Mouse (Mus musculus) embryonic facial prominence, embryonic 11.5 days (tissue): ENCODE data around the gene Abca12. TPM values are rescaled to one million over a fixed set of nuclear protein-coding genes. Genes with fewer than 3 reads are reported as not detected.

Experiments
- ATAC-seq: fragments of 200-750 bp; cut with Nextera tagmentation; replicated peaks from 2 replicates; pipeline ENCODE4 v1.8.0; 2017; ENCODE audit warnings: low read depth; ENCODE audit not compliant: insufficient number of reproducible peaks, low FRiP score, low TSS enrichment
- DNase-seq: peaks from one replicate; pipeline ENCODE4 v3.0.0-alpha.2; 2015; ENCODE audit warnings: low spot score
- H3K27ac ChIP-seq: fragments of 300-500 bp; sonication (generic); replicated peaks from 2 replicates; pipeline ENCODE4 v1.5.1; 2014; ENCODE audit warnings: mild to moderate bottlenecking, low read depth, low read length, control low read depth
- H3K27me3 ChIP-seq: fragments of 300-500 bp; sonication (generic); 2 replicates; pipeline ENCODE4 v1.6.1; 2014; ENCODE audit warnings: mild to moderate bottlenecking, low read length, moderate library complexity, mixed read lengths; ENCODE audit not compliant: control insufficient read depth, insufficient read depth
- H3K36me3 ChIP-seq: fragments of 300-500 bp; sonication (generic); replicated peaks from 2 replicates; pipeline ENCODE4 v1.6.1; 2014; ENCODE audit warnings: low read depth, mild to moderate bottlenecking, low read length, moderate library complexity, mixed read lengths; ENCODE audit not compliant: control insufficient read depth, insufficient read depth
- H3K4me1 ChIP-seq: fragments of 300-500 bp; sonication (generic); 2 replicates; pipeline ENCODE4 v1.6.1; 2014; ENCODE audit warnings: low read length, mixed read lengths; ENCODE audit not compliant: control insufficient read depth, insufficient read depth
- H3K4me2 ChIP-seq: fragments of 300-500 bp; sonication (generic); 2 replicates; pipeline ENCODE4 v1.6.1; 2014; ENCODE audit warnings: low read depth, mild to moderate bottlenecking, control low read depth, low read length, moderate library complexity
- H3K4me3 ChIP-seq: fragments of 300-500 bp; sonication (generic); 2 replicates; pipeline ENCODE4 v1.5.1; 2014; ENCODE audit warnings: low read depth, low read length, control low read depth
- H3K9ac ChIP-seq: fragments of 300-500 bp; sonication (generic); replicated peaks from 2 replicates; pipeline ENCODE4 v1.6.1; 2014; ENCODE audit warnings: mild to moderate bottlenecking, control low read depth, low read length
- H3K9me3 ChIP-seq: fragments of 300-500 bp; sonication (generic); replicated peaks from 2 replicates; pipeline ENCODE4 v1.6.1; 2016; ENCODE audit warnings: mild to moderate bottlenecking, low read length, inconsistent platforms, mixed read lengths; ENCODE audit not compliant: control insufficient read depth
- WGBS: fragments of 180-500 bp; shearing (Covaris S2); extraction: QIAGEN DNeasy Blood & Tissue Kit; methylation state at CpG from one replicate; pipeline ENCODE4 v1.1.7; 2014; 5-methylcytosine and 5-hydroxymethylcytosine counted together
- polyA plus RNA-seq: library from polyadenylated mRNA; unstranded; fragments of >200 nt; fragmentation: Nextera tagmentation; extraction: Ambion mirVana; gene quantifications from 2 replicates; pipeline ENCODE4 v1.2.1, GENCODE M21; 2014

Abca12 gene
- polyA plus RNA-seq, 1 experiment from 2014 or later, result not detected

DNA sequence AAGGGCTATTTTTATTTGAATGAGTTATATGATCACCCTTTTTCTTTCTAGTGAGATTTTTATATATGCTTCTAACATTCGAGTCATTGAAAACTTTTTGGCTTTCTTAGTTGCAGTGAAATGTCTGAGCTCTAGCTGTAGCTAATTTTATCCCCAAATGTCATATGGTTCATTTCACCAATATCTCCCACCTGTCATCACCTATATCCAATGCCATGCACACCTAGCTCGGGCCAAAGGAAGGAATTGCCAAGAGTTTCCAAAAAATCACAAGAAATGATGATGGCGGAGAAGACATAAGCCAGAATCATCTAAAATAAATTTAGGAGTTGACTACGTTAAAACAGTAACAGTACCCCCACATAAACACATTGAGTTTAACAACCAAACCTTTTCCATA lies 102.5 kb downstream of the Abca12 start:
- 85% methylated on average over 4 of the region's 4 CpGs for WGBS
- no peak overlapping the region for H3K4me2 ChIP-seq
- no peaks in the 10 kb centered on the region for H3K4me1 ChIP-seq
- no peaks in the 10 kb centered on the region for H3K27me3 ChIP-seq
- H3K9me3 ChIP-seq, result no peaks in the 10 kb centered on the region
- no peak overlapping the region for H3K9ac ChIP-seq
- no peaks in the 10 kb centered on the region for H3K36me3 ChIP-seq
- ATAC-seq (no peak), DNase-seq (no peak)
- H3K4me3 ChIP-seq, result no peak overlapping the region
- no peak overlapping the region for H3K27ac ChIP-seq

- WGBS, result 88% methylated on average over 6 of the region's 6 CpGs
- Histone ChIP-seq H3K27me3 (no peaks in the 10 kb centered on the region), H3K9ac (no peak overlapping the region), H3K4me1 (no peaks in the 10 kb centered on the region), H3K27ac (no peak overlapping the region), H3K4me3 (no peak overlapping the region), H3K4me2 (no peak overlapping the region), H3K36me3 (no peaks in the 10 kb centered on the region), H3K9me3 (no peaks in the 10 kb centered on the region)
- ATAC-seq (no peak), DNase-seq (no peak)
Observed at GRCm38 (mm10) chr1:71310614-71311013, 104.1 kb downstream of the Abca12 start.

- H3K36me3 ChIP-seq, result no peaks in the 10 kb centered on the region
- no peaks in the 10 kb centered on the region for H3K27me3 ChIP-seq
- H3K4me2 ChIP-seq, result no peak overlapping the region
- H3K4me1 ChIP-seq, result no peaks in the 10 kb centered on the region
- 30% methylated on average over 2 of the region's 2 CpGs for WGBS
- ATAC-seq (no peak), DNase-seq (peak; percentile 58)
- H3K9ac ChIP-seq, result no peak overlapping the region
- H3K9me3 ChIP-seq, result no peaks in the 10 kb centered on the region
- H3K4me3 ChIP-seq, result no peak overlapping the region
- H3K27ac ChIP-seq, result no peak overlapping the region
Observed at GRCm38 (mm10) chr1:71307362-71307761, 107.3 kb downstream of the Abca12 start.

- Histone ChIP-seq H3K27ac (no peak overlapping the region), H3K27me3 (no peaks in the 10 kb centered on the region), H3K9me3 (no peaks in the 10 kb centered on the region), H3K9ac (no peak overlapping the region), H3K36me3 (no peaks in the 10 kb centered on the region), H3K4me3 (no peak overlapping the region), H3K4me1 (no peaks in the 10 kb centered on the region), H3K4me2 (no peak overlapping the region)
- ATAC-seq (no peak), DNase-seq (peak; percentile 61)
- WGBS, result 32% methylated on average over 3 of the region's 3 CpGs
Observed at GRCm38 (mm10) chr1:71306196-71306595, 108.5 kb downstream of the Abca12 start.

DNA sequence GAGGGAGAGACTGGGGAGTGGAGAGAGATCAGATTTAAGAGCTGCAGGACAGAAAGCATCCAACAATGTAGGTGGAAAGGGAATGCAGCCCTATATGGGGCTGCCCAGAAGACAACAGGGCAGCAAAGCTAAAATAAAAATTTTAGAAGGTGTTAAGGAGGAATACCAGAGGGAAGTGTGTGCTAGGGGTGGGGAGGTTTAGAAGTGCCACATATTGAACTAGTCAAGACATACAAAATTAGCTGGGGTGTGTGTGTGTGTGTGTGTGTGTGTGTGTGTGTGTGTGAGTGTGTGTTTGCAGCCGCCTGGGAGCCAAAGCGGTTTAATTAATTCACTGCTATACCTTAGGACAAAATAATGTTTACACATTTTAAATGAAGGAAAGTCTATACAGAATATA lies 110.1 kb downstream of the Abca12 start:
- H3K9me3 ChIP-seq, result no peaks in the 10 kb centered on the region
- H3K9ac ChIP-seq, result no peak overlapping the region
- H3K27me3 ChIP-seq, result no peaks in the 10 kb centered on the region
- H3K4me3 ChIP-seq, result no peak overlapping the region
- DNase-seq, result no peak
- H3K36me3 ChIP-seq, result no peaks in the 10 kb centered on the region
- 83% methylated on average over 2 of the region's 2 CpGs for WGBS
- ATAC-seq, result no peak
- H3K27ac ChIP-seq, result no peak overlapping the region
- no peaks in the 10 kb centered on the region for H3K4me1 ChIP-seq
- H3K4me2 ChIP-seq, result no peak overlapping the region

DNA sequence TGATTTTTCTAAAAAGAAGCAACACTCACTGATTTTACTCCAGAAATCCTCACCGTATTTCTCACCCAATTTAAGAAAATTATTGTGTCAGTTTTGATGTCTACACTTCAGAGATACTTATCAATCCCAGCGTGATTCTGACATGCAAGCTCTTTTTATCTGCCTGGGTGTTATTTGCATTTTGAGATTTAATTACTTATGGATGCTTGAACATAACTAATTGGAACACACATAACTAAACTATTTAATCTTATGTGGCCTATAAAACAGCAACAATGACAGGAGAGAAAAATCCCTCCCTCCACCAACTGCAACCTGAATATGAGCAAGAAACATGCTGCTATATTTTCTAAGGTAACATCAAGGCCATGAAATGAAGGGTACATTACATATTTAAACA lies 117.7 kb downstream of the Abca12 start:
- Histone ChIP-seq H3K36me3 (no peaks in the 10 kb centered on the region), H3K27ac (no peak overlapping the region), H3K4me3 (no peak overlapping the region), H3K4me1 (no peaks in the 10 kb centered on the region), H3K9ac (no peak overlapping the region), H3K4me2 (no peak overlapping the region), H3K27me3 (no peaks in the 10 kb centered on the region), H3K9me3 (no peaks in the 10 kb centered on the region)
- WGBS, result 67% methylated on average over 2 of the region's 2 CpGs
- DNase-seq (no peak), ATAC-seq (no peak)

- Histone ChIP-seq H3K9ac (no peak overlapping the region), H3K36me3 (no peaks in the 10 kb centered on the region), H3K9me3 (no peaks in the 10 kb centered on the region), H3K4me1 (no peaks in the 10 kb centered on the region), H3K27ac (no peak overlapping the region), H3K27me3 (no peaks in the 10 kb centered on the region), H3K4me2 (no peak overlapping the region), H3K4me3 (no peak overlapping the region)
- DNase-seq, result no peak
- no peak for ATAC-seq
- 62% methylated on average over 2 of the region's 2 CpGs for WGBS
Observed at GRCm38 (mm10) chr1:71296585-71296984, 118.1 kb downstream of the Abca12 start.

DNA sequence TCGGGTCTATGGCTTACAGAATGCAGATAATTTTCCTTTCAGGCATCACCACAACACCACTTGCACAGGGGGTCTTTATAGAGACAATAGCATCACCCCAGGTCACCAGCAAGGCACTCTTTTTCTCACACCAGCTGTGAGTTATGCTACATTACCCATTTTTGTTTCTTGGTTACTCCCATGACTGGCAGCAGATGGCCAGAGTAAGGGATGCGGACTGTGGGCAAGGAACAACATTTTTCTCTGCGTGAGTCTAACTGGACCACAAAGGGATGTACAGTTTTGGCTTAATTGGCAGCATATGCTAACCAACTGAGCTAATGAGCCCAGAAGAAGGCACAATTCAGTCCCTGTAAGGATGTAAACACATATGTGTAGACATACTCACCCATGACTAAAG lies 122.8 kb downstream of the Abca12 start:
- 57% methylated on average over 3 of the region's 3 CpGs for WGBS
- Histone ChIP-seq H3K27me3 (no peaks in the 10 kb centered on the region), H3K4me1 (no peaks in the 10 kb centered on the region), H3K4me2 (no peak overlapping the region), H3K36me3 (no peaks in the 10 kb centered on the region), H3K4me3 (no peak overlapping the region), H3K27ac (no peak overlapping the region), H3K9ac (no peak overlapping the region), H3K9me3 (no peaks in the 10 kb centered on the region)
- DNase-seq, result no peak
- no peak for ATAC-seq
